Mouse (Mus musculus): ENCODE measurements around the gene Olfr1098.

Gene Olfr1098

DNA sequence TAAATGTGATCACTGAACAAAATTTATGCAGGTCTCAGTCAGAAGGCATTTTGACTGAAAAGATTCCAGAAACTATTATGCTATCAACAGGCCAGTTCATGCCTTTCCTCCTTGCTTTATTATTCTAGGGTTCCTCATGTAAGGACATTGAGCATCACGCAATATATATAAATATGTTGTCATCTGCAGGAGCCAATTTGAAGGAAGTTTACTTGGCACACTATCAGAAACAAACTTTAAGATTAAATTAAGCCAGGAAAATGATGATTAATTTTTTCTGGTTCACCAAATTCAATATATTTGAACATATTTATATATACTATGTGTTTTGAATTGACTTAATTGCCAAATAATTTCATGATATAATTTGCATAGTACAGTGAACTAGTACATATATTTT lies at the start of gene Olfr1098:
Olfr1098 (minus strand) TSS at position 101 of the 400 bp plus-strand sequence.
- no peak for DNase-seq (ENCODE audit: low read depth)

DNA sequence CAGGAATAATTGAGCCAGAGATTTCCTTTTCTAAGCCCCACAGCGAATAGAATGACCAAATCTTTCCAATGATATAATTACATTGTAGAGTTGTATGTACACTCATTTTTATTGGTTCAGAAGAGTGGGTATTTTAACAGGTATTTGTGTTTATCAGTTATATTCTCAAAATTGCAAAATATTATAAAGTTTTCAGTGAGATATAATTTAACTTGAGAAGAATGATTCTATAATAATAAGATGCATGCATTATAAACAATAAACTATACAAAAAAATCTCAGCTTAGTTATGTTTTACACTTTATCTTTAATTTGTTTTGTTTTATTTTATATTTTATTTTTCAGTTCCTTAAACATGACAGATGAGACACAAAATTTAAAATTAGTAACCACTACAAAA lies 36.2 kb upstream of the Olfr1098 start, which contains the start of gene Olfr1099:
Olfr1099 (minus strand) TSS at position 101 of the 400 bp plus-strand sequence.
- DNase-seq (ENCODE audit: low read depth), result no peak

GRCm38 (mm10) chr2:86926557-86926956 lies 2.2 kb upstream of the Olfr1098 start:
- no peak for DNase-seq (ENCODE audit: low read depth)

- DNase-seq (ENCODE audit: low read depth), result no peak
Measured at GRCm38 (mm10) chr2:86905647-86906046, 18.7 kb downstream of the Olfr1098 start.

DNA sequence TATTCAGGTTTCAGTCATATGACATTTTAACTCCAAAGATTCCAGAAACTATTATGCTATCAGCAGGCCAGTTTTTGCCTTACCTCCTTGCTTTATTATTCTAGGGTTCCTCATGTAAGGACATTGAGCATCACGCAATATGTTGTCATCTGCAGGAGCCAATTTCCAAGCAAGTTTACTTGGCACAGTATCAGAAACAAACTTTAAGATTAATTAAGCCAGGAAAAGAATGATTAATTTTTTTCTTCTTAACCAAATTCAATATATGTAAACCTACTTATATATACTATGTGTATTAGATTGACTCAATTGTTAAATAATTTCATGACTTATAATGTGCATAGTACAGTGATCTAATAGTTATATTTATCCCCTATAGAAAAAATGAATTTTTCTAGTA lies 32.2 kb downstream of the Olfr1098 start, which contains the start of gene Olfr1097:
Olfr1097 (minus strand) TSS at position 101 of the 400 bp plus-strand sequence.
- no peak for DNase-seq (ENCODE audit: low read depth)

DNA sequence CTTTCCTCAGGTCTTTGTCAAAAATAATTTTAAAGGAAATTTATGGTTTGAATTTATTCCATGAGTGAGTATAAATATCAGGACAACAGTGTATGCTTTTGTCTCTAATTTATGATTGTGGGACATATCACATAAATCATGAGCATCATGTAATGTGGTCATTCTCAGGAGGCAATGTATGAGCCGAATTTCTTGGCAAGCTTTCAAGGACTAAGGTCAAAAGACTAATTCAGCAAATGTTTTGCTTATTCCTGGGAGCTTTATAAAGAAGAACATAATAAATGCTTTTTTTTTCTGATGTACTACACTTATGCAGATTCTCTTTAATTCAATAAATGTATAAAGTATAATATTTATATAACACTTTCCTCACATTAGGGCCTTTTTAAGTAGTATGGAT lies 49.6 kb downstream of the Olfr1098 start, which contains the start of gene Gm13723:
Gm13723 (minus strand) TSS at position 101 of the 400 bp plus-strand sequence.
- DNase-seq (ENCODE audit: low read depth), result no peak
